Mouse (Mus musculus) retina, embryonic 14.5 days (tissue): ENCODE data around the gene Spn.
"Not testable (repeated sequence)": the region's sequence is repeated elsewhere in the genome, so short reads cannot be mapped to it uniquely, and the experiment has no call there.

Experiments used
- DNase-seq: peaks from one replicate; pipeline ENCODE4 v3.0.0-alpha.2; 2015; ENCODE audit warnings: low spot score

Spn gene

GRCm38 (mm10) chr7:127105551-127105950 is 32.1 kb downstream of the Spn start:
- no peak for DNase-seq

- peak; percentile 99 for DNase-seq
Measured at GRCm38 (mm10) chr7:127104560-127105332, 32.9 kb downstream of the Spn start.

GRCm38 (mm10) chr7:127103960-127104359 is 33.7 kb downstream of the Spn start:
- no peak for DNase-seq

GRCm38 (mm10) chr7:127102148-127102547 is 35.5 kb downstream of the Spn start:
- DNase-seq, result no peak

GRCm38 (mm10) chr7:127101451-127102016 is 36.1 kb downstream of the Spn start:
- no peak for DNase-seq

- DNase-seq, result no peak
Measured at GRCm38 (mm10) chr7:127099528-127099927, 38.1 kb downstream of the Spn start.

- DNase-seq, result no peak
Measured at GRCm38 (mm10) chr7:127098950-127099349, 38.7 kb downstream of the Spn start.

GRCm38 (mm10) chr7:127098521-127098920 is 39.1 kb downstream of the Spn start:
- DNase-seq, result no peak

- DNase-seq, result no peak
Measured at GRCm38 (mm10) chr7:127096456-127096855, 41.2 kb downstream of the Spn start.

- no peak for DNase-seq
Measured at GRCm38 (mm10) chr7:127093914-127094313, 43.7 kb downstream of the Spn start.

- no peak for DNase-seq
Measured at GRCm38 (mm10) chr7:127091114-127091896, 46.3 kb downstream of the Spn start, which contains the start of gene AI467606. TSS of gene AI467606 (plus strand) at chr7:127091359.

GRCm38 (mm10) chr7:127090154-127091113 is 47.2 kb downstream of the Spn start:
- DNase-seq, result no peak

GRCm38 (mm10) chr7:127088901-127089845 is 48.5 kb downstream of the Spn start:
- DNase-seq, result peak; percentile 36

- DNase-seq, result no peak
Measured at GRCm38 (mm10) chr7:127088083-127088482, 49.5 kb downstream of the Spn start.

GRCm38 (mm10) chr7:127087278-127088010 is 50.2 kb downstream of the Spn start, which contains the start of gene Zg16:
TSS of gene Zg16 (minus strand) at chr7:127087328.
- DNase-seq, result not testable (repeated sequence)

GRCm38 (mm10) chr7:127085751-127086150 is 51.9 kb downstream of the Spn start:
- DNase-seq, result not testable (repeated sequence)

GRCm38 (mm10) chr7:127084794-127085193 is 52.8 kb downstream of the Spn start:
- no peak for DNase-seq

GRCm38 (mm10) chr7:127083689-127084088 is 53.9 kb downstream of the Spn start:
- no peak for DNase-seq

GRCm38 (mm10) chr7:127082995-127083394 is 54.6 kb downstream of the Spn start:
- no peak for DNase-seq

GRCm38 (mm10) chr7:127082271-127082670 is 55.4 kb downstream of the Spn start:
- no peak for DNase-seq
